10 mouse cellular contexts compared by ENCODE assay signal in genomic region chr7:102442432-102442831, GRCm38 (mm10). TPM values are rescaled to one million over a fixed set of nuclear protein-coding genes. Genes with fewer than 3 reads are reported as not detected.
DNase-seq lines count a peak whose midpoint lies in the region; ATAC-seq and TF ChIP-seq lines count a peak whose summit lies in the region.
"Had no signal": no experiment of that assay in that cellular context is flagged by ENCODE, and none has a peak within 500 bp of the region (broad histone marks: within the 10 kb centered on the region; RNA-seq: fewer than 3 reads in every experiment).

No protein-coding gene starts in this region.

- peak overlapping the region; percentile 77 for H3K4me3 ChIP-seq in heart, embryonic 15.5 days
- H3K4me3 ChIP-seq in ES-E14 (ENCODE audit: insufficient read depth in 1 of 2, low read depth in 1 of 2, low read length in 2 of 2, poor library complexity in 1 of 2, severe bottlenecking in 1 of 2): peak overlapping the region; percentile 69 to 97
- H3K4me3 ChIP-seq in forebrain, embryonic 14.5 days (ENCODE audit: low read depth, low read length): peak overlapping the region; percentile 78
- peak overlapping the region; percentile 91 for H3K4me3 ChIP-seq in liver, embryonic 16.5 days (ENCODE audit: low read depth, low read length)

- peaks cover 21% of the 10 kb centered on the region for H3K36me3 ChIP-seq in heart, embryonic 15.5 days
- peaks cover 10% of the 10 kb centered on the region for H3K36me3 ChIP-seq in ES-E14 (ENCODE audit: control insufficient read depth, insufficient read depth, low read length, poor library complexity, severe bottlenecking)
- peaks cover 25% of the 10 kb centered on the region for H3K36me3 ChIP-seq in forebrain, embryonic 14.5 days (ENCODE audit: control insufficient read depth, insufficient read depth, low read length)
- peaks cover 20% of the 10 kb centered on the region for H3K36me3 ChIP-seq in liver, embryonic 16.5 days (ENCODE audit: control insufficient read depth, insufficient read depth)

- no peak for ATAC-seq in heart, embryonic 15.5 days (replicated peaks; ENCODE audit: insufficient number of reproducible peaks, insufficient read depth, low FRiP score, low read depth)
- ATAC-seq in forebrain, embryonic 14.5 days: no peak
- ATAC-seq in liver, embryonic 16.5 days (ENCODE audit: low read depth): no peak
- no peak for ATAC-seq in erythroid progenitor cell, adult 5-6 weeks (replicated peaks; ENCODE audit: low FRiP score, poor library complexity, severe bottlenecking)
- ATAC-seq in CD4-positive, CD25-positive, alpha-beta regulatory T cell, adult 4 months: no peak

- no peaks in the 10 kb centered on the region for H3K9me3 ChIP-seq in heart, embryonic 15.5 days (replicated peaks)
- H3K9me3 ChIP-seq in ES-E14 (ENCODE audit: control insufficient read depth, insufficient read depth, low read depth, low read length): no peaks in the 10 kb centered on the region
- H3K9me3 ChIP-seq in forebrain, embryonic 14.5 days (replicated peaks; ENCODE audit: control insufficient read depth, low read length): no peaks in the 10 kb centered on the region
- no peaks in the 10 kb centered on the region for H3K9me3 ChIP-seq in liver, embryonic 16.5 days (replicated peaks; ENCODE audit: control insufficient read depth, low read length)

- peaks cover 20% of the 10 kb centered on the region for H3K4me1 ChIP-seq in heart, embryonic 15.5 days (replicated peaks)
- peaks cover 2% of the 10 kb centered on the region in 2 experiments; a peak in 1 of 4 replicates for H3K4me1 ChIP-seq in ES-E14 (ENCODE audit: control insufficient read depth in 2 of 2, insufficient read depth in 2 of 2, low read length in 2 of 2, poor library complexity in 1 of 2)
- peaks cover 9% of the 10 kb centered on the region; the same call in 1 of the 2 replicates for H3K4me1 ChIP-seq in forebrain, embryonic 14.5 days (ENCODE audit: control insufficient read depth, insufficient read depth, low read length)
- H3K4me1 ChIP-seq in liver, embryonic 16.5 days (ENCODE audit: control insufficient read depth, low read depth, low read length): peaks cover 15% of the 10 kb centered on the region

- peak overlapping the region; percentile 71 for H3K4me2 ChIP-seq in heart, embryonic 15.5 days
- H3K4me2 ChIP-seq in forebrain, embryonic 14.5 days (ENCODE audit: low read length): peak overlapping the region; percentile 61
- peak overlapping the region; percentile 73 for H3K4me2 ChIP-seq in liver, embryonic 16.5 days (ENCODE audit: low read depth, low read length)

- peak overlapping the region; percentile 73 for H3K27ac ChIP-seq in heart, embryonic 15.5 days
- peak overlapping the region; percentile 91; the same call in 1 of the 2 replicates for H3K27ac ChIP-seq in ES-E14 (ENCODE audit: insufficient read depth, low read depth, low read length, poor library complexity, severe bottlenecking)
- no peak overlapping the region for H3K27ac ChIP-seq in forebrain, embryonic 14.5 days (ENCODE audit: low read depth, low read length)
- H3K27ac ChIP-seq in liver, embryonic 16.5 days (ENCODE audit: low read length): peak overlapping the region; percentile 96

- H3K9ac ChIP-seq in heart, embryonic 15.5 days: peak overlapping the region; percentile 76
- H3K9ac ChIP-seq in ES-E14 (ENCODE audit: insufficient read depth, low read depth, low read length, poor library complexity, severe bottlenecking): peak overlapping the region; percentile 99
- H3K9ac ChIP-seq in forebrain, embryonic 14.5 days (ENCODE audit: low read length): peak overlapping the region; percentile 88
- H3K9ac ChIP-seq in liver, embryonic 16.5 days (ENCODE audit: low read depth, low read length): peak overlapping the region; percentile 96

- in situ Hi-C loops in ES-E14 (cut with MboI; ENCODE audit: low sequenced_read_pairs in 2 of 2, unreplicated experiment in 2 of 2): no loop called here

- intact Hi-C loops in heart, postnatal 25 days (cut with DNase I): no loop called here

- 2% methylated on average over 4 of the region's 4 CpGs for WGBS in heart, embryonic 15.5 days
- WGBS in forebrain, embryonic 14.5 days: under 1% methylated on average over 4 of the region's 4 CpGs
- 0% methylated on average over 4 of the region's 4 CpGs for WGBS in liver, embryonic 16.5 days (ENCODE audit: insufficient replicate concordance)

- DNase-seq in heart, postnatal 25 days (ENCODE audit: low spot score): no peak
- no peak for DNase-seq in ES-E14 (ENCODE audit: low read depth, low spot score)
- DNase-seq in forebrain, embryonic 14.5 days (ENCODE audit: low spot score): no peak
- DNase-seq in gastrocnemius, postnatal 4 days (ENCODE audit: low spot score in 2 of 2): no peak

- no peaks in the 10 kb centered on the region for H3K27me3 ChIP-seq in heart, embryonic 15.5 days
- H3K27me3 ChIP-seq in forebrain, embryonic 14.5 days (replicated peaks; ENCODE audit: control insufficient read depth, insufficient read depth, low read length): no peaks in the 10 kb centered on the region
- H3K27me3 ChIP-seq in liver, embryonic 16.5 days (ENCODE audit: control insufficient read depth, insufficient read depth, low read depth, low read length): no peaks in the 10 kb centered on the region
- H3K27me3 ChIP-seq: Patski had no signal

TF ChIP-seq in ES-E14, 5 proteins besides CTCF, POLR2A, EP300 and RAD21:
- TF ChIP-seq ZC3H11A (IDR thresholded peaks at IDR 0.05; ENCODE audit: borderline replicate concordance, low read depth, low read length) (no peak), ZNF384 (IDR thresholded peaks at IDR 0.05; ENCODE audit: low read depth, low read length) (peak; percentile 78; the same call in 1 of the 2 replicates)

RNA-seq across cellular contexts. Expression of gene Rrm1, which starts 0.9 kb away (rescaled TPM):
- 99.0 and 126 TPM in 2 replicates for polyA plus RNA-seq in heart, embryonic 15.5 days (2015; fragmentation: Nextera tagmentation; extraction: Ambion mirVana)
- total RNA-seq in heart, postnatal 25 days (2021): 10 to 100 TPM in 1 of 2 experiments, 1 to 10 TPM in 1; 8.4 to 11.5 TPM
- 92.8 and 109 TPM in 2 replicates for total RNA-seq in ES-E14 (2012; rRNA removed)
- 96.7 and 98.6 TPM in 2 replicates for polyA plus RNA-seq in forebrain, embryonic 14.5 days (2014; fragmentation: Nextera tagmentation; extraction: Ambion mirVana)
- polyA plus RNA-seq in liver, embryonic 16.5 days (2015; fragmentation: Nextera tagmentation; extraction: Ambion mirVana): 153 and 174 TPM in 2 replicates
- total RNA-seq in erythroid progenitor cell, adult 5-6 weeks (2015; ENCODE audit: low replicate concordance): 304 and 358 TPM in 2 replicates
- 865 and 917 TPM in 2 replicates for total RNA-seq in erythroid progenitor cell, adult 5-6 weeks (2017; ENCODE audit: low replicate concordance)
- 10 to 100 TPM; 49.5 to 52.2 TPM for total RNA-seq in gastrocnemius, postnatal 4 days (2021)
- polyA plus RNA-seq in CD4-positive, CD25-positive, alpha-beta regulatory T cell, adult 4 months (2017; shearing (Covaris generic)): 10 to 100 TPM; 48.5 to 59.7 TPM

RNA-seq across cellular contexts. Expression of gene Olfr543, which starts 39.0 kb away (rescaled TPM):
- 0.29 and 0.30 TPM in 2 replicates for polyA plus RNA-seq in heart, embryonic 15.5 days (2015; fragmentation: Nextera tagmentation; extraction: Ambion mirVana)
- not detected for total RNA-seq in heart, postnatal 25 days (2021)
- 0.22 and 0.63 TPM in 2 replicates for total RNA-seq in ES-E14 (2012; rRNA removed)
- polyA plus RNA-seq in forebrain, embryonic 14.5 days (2014; fragmentation: Nextera tagmentation; extraction: Ambion mirVana): 0.46 TPM in 1 of 2 replicates, not detected in the other
- 0.30 and 0.43 TPM in 2 replicates for polyA plus RNA-seq in liver, embryonic 16.5 days (2015; fragmentation: Nextera tagmentation; extraction: Ambion mirVana)
- total RNA-seq in erythroid progenitor cell, adult 5-6 weeks (2015; ENCODE audit: low replicate concordance): not detected in 2 replicates
- 0.53 TPM in 1 of 2 replicates, not detected in the other for total RNA-seq in erythroid progenitor cell, adult 5-6 weeks (2017; ENCODE audit: low replicate concordance)
- total RNA-seq in gastrocnemius, postnatal 4 days (2021): not detected
- polyA plus RNA-seq in CD4-positive, CD25-positive, alpha-beta regulatory T cell, adult 4 months (2017; shearing (Covaris generic)): under 1 TPM in 1 of 2 experiments, not detected in 1; 0.58 TPM
- total RNA-seq: hematopoietic stem cell, adult 5-6 weeks had no signal
- polyA plus RNA-seq: Patski had no signal

RNA-seq across cellular contexts. Expression of gene Olfr544, which starts 45.7 kb away (rescaled TPM):
- polyA plus RNA-seq in heart, embryonic 15.5 days (2015; fragmentation: Nextera tagmentation; extraction: Ambion mirVana): 0.05 TPM in 2 replicates
- not detected for total RNA-seq in heart, postnatal 25 days (2021)
- 0.16 TPM in 1 of 2 replicates, not detected in the other for total RNA-seq in ES-E14 (2012; rRNA removed)
- polyA plus RNA-seq in forebrain, embryonic 14.5 days (2014; fragmentation: Nextera tagmentation; extraction: Ambion mirVana): 0.09 TPM in 1 of 2 replicates, not detected in the other
- 0.05 and 0.08 TPM in 2 replicates for polyA plus RNA-seq in liver, embryonic 16.5 days (2015; fragmentation: Nextera tagmentation; extraction: Ambion mirVana)
- total RNA-seq in erythroid progenitor cell, adult 5-6 weeks (2015; ENCODE audit: low replicate concordance): not detected in 2 replicates
- 0.13 TPM in 1 of 2 replicates, not detected in the other for total RNA-seq in erythroid progenitor cell, adult 5-6 weeks (2017; ENCODE audit: low replicate concordance)
- not detected for total RNA-seq in gastrocnemius, postnatal 4 days (2021)
- not detected for polyA plus RNA-seq in CD4-positive, CD25-positive, alpha-beta regulatory T cell, adult 4 months (2017; shearing (Covaris generic))
- total RNA-seq: hematopoietic stem cell, adult 5-6 weeks had no signal
- polyA plus RNA-seq: Patski had no signal

RNA-seq across cellular contexts. Expression of gene Olfr545, which starts 56.9 kb away (rescaled TPM):
- polyA plus RNA-seq in heart, embryonic 15.5 days (2015; fragmentation: Nextera tagmentation; extraction: Ambion mirVana): 0.04 TPM in 1 of 2 replicates, not detected in the other
- total RNA-seq in heart, postnatal 25 days (2021): not detected
- total RNA-seq in ES-E14 (2012; rRNA removed): not detected in 2 replicates
- 0.23 TPM in 1 of 2 replicates, not detected in the other for polyA plus RNA-seq in forebrain, embryonic 14.5 days (2014; fragmentation: Nextera tagmentation; extraction: Ambion mirVana)
- polyA plus RNA-seq in liver, embryonic 16.5 days (2015; fragmentation: Nextera tagmentation; extraction: Ambion mirVana): not detected in 2 replicates
- not detected in 2 replicates for total RNA-seq in erythroid progenitor cell, adult 5-6 weeks (2015; ENCODE audit: low replicate concordance)
- not detected in 2 replicates for total RNA-seq in erythroid progenitor cell, adult 5-6 weeks (2017; ENCODE audit: low replicate concordance)
- total RNA-seq in gastrocnemius, postnatal 4 days (2021): not detected
- not detected for polyA plus RNA-seq in CD4-positive, CD25-positive, alpha-beta regulatory T cell, adult 4 months (2017; shearing (Covaris generic))
- total RNA-seq: hematopoietic stem cell, adult 5-6 weeks had no signal
- polyA plus RNA-seq: Patski had no signal
